In the genomic region with DNA sequence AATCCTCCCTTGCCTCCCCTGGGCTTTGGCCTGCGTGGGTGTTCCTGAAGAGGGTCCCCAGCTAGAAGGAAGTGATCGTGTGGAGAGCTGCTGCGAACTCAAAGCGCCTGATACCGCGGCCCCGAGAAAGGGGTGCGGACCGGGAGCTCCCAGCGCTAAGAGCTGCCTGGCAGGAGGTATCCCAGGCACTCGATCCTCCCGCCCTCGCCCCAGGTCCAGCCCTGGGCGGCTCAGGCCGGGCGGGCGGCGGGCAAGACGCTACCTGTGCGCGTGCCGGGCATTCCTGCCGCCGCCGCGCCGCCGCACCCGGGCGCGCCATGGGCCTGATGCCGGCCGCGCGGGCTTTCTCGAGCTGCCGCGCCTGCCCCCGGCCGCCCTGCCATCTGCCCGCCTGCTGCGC, we compare ENCODE assay signal across 8 mouse cellular contexts.
A peak's percentile ranks its signal among the peaks of the same experiment; 100 is the strongest.
DNase-seq lines count a peak whose midpoint lies in the region; ATAC-seq and TF ChIP-seq lines count a peak whose summit lies in the region.

No protein-coding gene starts in this region.

- H3K9ac ChIP-seq in hindbrain, postnatal 0 days (replicated peaks; ENCODE audit: low read length) = peak overlapping the region; percentile 60
- peak overlapping the region; percentile 47 for H3K9ac ChIP-seq in lung, embryonic 15.5 days
- H3K9ac ChIP-seq in stomach, postnatal 0 days (ENCODE audit: low read length) = peak overlapping the region; percentile 54

- TF ChIP-seq EP300 in stomach, postnatal 0 days (optimal IDR thresholded peaks at IDR 0.05) = no peak

- peak overlapping the region; percentile 81 for H3K4me2 ChIP-seq in hindbrain, postnatal 0 days (ENCODE audit: low read depth, low read length)
- H3K4me2 ChIP-seq in lung, embryonic 15.5 days = peak overlapping the region; percentile 71
- H3K4me2 ChIP-seq in stomach, postnatal 0 days (replicated peaks; ENCODE audit: low read depth) = peak overlapping the region; percentile 65

- intact Hi-C loops in left cerebral cortex, adult 2 months (cut with DNase I) = no loop called here

- no peaks in the 10 kb centered on the region for H3K36me3 ChIP-seq in hindbrain, postnatal 0 days (ENCODE audit: insufficient read depth, low read length)
- H3K36me3 ChIP-seq in lung, embryonic 15.5 days = no peaks in the 10 kb centered on the region
- no peaks in the 10 kb centered on the region for H3K36me3 ChIP-seq in stomach, postnatal 0 days (ENCODE audit: control insufficient read depth, insufficient read depth, low read length)

- no peak overlapping the region for H3K27ac ChIP-seq in left cerebral cortex, adult 2 months
- H3K27ac ChIP-seq in hindbrain, postnatal 0 days = no peak overlapping the region
- H3K27ac ChIP-seq in lung, embryonic 15.5 days = 0 out of 2 replicates have a peak overlapping the region, but pooled peaks have one; percentile 34
- H3K27ac ChIP-seq in stomach, postnatal 0 days (replicated peaks) = no peak overlapping the region

- H3K9me3 ChIP-seq in hindbrain, postnatal 0 days (ENCODE audit: low read length) = no peaks in the 10 kb centered on the region
- no peaks in the 10 kb centered on the region for H3K9me3 ChIP-seq in lung, embryonic 15.5 days
- no peaks in the 10 kb centered on the region for H3K9me3 ChIP-seq in stomach, postnatal 0 days (ENCODE audit: control insufficient read depth, low read length)

- peak overlapping the region; percentile 45 for H3K4me3 ChIP-seq in left cerebral cortex, adult 2 months
- peak overlapping the region; percentile 45 for H3K4me3 ChIP-seq in hindbrain, postnatal 0 days (ENCODE audit: low read length)
- H3K4me3 ChIP-seq in lung, embryonic 15.5 days = peak overlapping the region; percentile 39
- H3K4me3 ChIP-seq in stomach, postnatal 0 days (ENCODE audit: low read depth, low read length) = peak overlapping the region; percentile 36

- no peak for TF ChIP-seq CTCF in left cerebral cortex, adult 2 months (IDR thresholded peaks at IDR 0.05)
- TF ChIP-seq CTCF in hindbrain, postnatal 0 days (IDR thresholded peaks at IDR 0.05; ENCODE audit: low read depth) = no peak
- TF ChIP-seq CTCF in stomach, postnatal 0 days (IDR thresholded peaks at IDR 0.05; ENCODE audit: low read depth) = no peak

- ATAC-seq in hindbrain, postnatal 0 days = peak; percentile 44; the same call in 1 of the 2 replicates
- peak; percentile 48; the same call in 1 of the 2 replicates for ATAC-seq in lung, embryonic 15.5 days (ENCODE audit: borderline replicate concordance, extremely low read depth, low FRiP score, low TSS enrichment)
- peak; percentile 73 for ATAC-seq in stomach, postnatal 0 days (ENCODE audit: low FRiP score, low TSS enrichment)

- 2% methylated on average over 27 of the region's 42 CpGs for WGBS in hindbrain, postnatal 0 days
- 1% methylated on average over 31 of the region's 42 CpGs for WGBS in lung, embryonic 15.5 days
- 2% methylated on average over 35 of the region's 42 CpGs for WGBS in stomach, postnatal 0 days

- H3K4me1 ChIP-seq in hindbrain, postnatal 0 days (ENCODE audit: insufficient read depth, low read length) = no peaks in the 10 kb centered on the region; the same call in 1 of the 2 replicates
- peaks cover 67% of the 10 kb centered on the region for H3K4me1 ChIP-seq in lung, embryonic 15.5 days
- no peaks in the 10 kb centered on the region; the same call in 1 of the 2 replicates for H3K4me1 ChIP-seq in stomach, postnatal 0 days (replicated peaks; ENCODE audit: control insufficient read depth, insufficient read depth)

- DNase-seq in left cerebral cortex, adult 2 months (ENCODE audit: extremely low spot score in 1 of 2, low spot score in 2 of 2) = no peak
- no peak for DNase-seq in left cerebral cortex, adult 18-20 months (ENCODE audit: low spot score in 2 of 2)
- DNase-seq in hindbrain, postnatal 0 days (ENCODE audit: low spot score) = no peak
- peak; percentile 69 for DNase-seq in stomach, postnatal 0 days (ENCODE audit: low spot score)
- no peak for DNase-seq in adrenal gland, adult 18-20 months (ENCODE audit: low spot score in 2 of 2)
- DNase-seq in cerebellum, postnatal 4 days (ENCODE audit: low spot score in 2 of 2) = no peak
- no peak for DNase-seq in layer of hippocampus, postnatal 36 days

- peaks cover 14% of the 10 kb centered on the region for H3K27me3 ChIP-seq in hindbrain, postnatal 0 days (ENCODE audit: insufficient read depth, low read length)
- H3K27me3 ChIP-seq in lung, embryonic 15.5 days = peaks cover 25% of the 10 kb centered on the region
- H3K27me3 ChIP-seq in stomach, postnatal 0 days (ENCODE audit: control insufficient read depth, insufficient read depth, low read length) = peaks cover 3% of the 10 kb centered on the region; the same call in 1 of the 2 replicates
